Mouse (Mus musculus) heart, embryonic 10.5 days (tissue): ENCODE measurements around the gene Drc1. TPM values are rescaled to one million over a fixed set of nuclear protein-coding genes. Genes with fewer than 3 reads are reported as not detected.

ENCODE experiments used
- DNase-seq: peaks from one replicate; pipeline ENCODE4 v3.0.0-alpha.2; 2017; ENCODE audit warnings: low spot score
- H3K27ac ChIP-seq: fragments of 300-500 bp; sonication (generic); 2 replicates; pipeline ENCODE4 v1.5.1; 2016; ENCODE audit warnings: mild to moderate bottlenecking
- H3K27me3 ChIP-seq: fragments of 300-500 bp; sonication (generic); 2 replicates; pipeline ENCODE4 v1.6.1; 2016; ENCODE audit warnings: mild to moderate bottlenecking; ENCODE audit not compliant: poor library complexity, insufficient read depth, severe bottlenecking
- H3K36me3 ChIP-seq: fragments of 300-500 bp; sonication (generic); 2 replicates; pipeline ENCODE4 v1.6.1; 2016; ENCODE audit warnings: mild to moderate bottlenecking, moderate library complexity
- H3K4me1 ChIP-seq: fragments of 300-500 bp; sonication (generic); 2 replicates; pipeline ENCODE4 v1.6.1; 2016; ENCODE audit warnings: mild to moderate bottlenecking
- H3K4me3 ChIP-seq: fragments of 300-500 bp; sonication (generic); 2 replicates; pipeline ENCODE4 v1.5.1; 2016; ENCODE audit warnings: mild to moderate bottlenecking, moderate library complexity
- H3K9me3 ChIP-seq: fragments of 300-500 bp; sonication (generic); 2 replicates; pipeline ENCODE4 v1.6.1; 2016; ENCODE audit warnings: mild to moderate bottlenecking, moderate library complexity
- WGBS: fragments of 180-500 bp; shearing (Covaris S2); methylation state at CpG from one replicate; pipeline ENCODE4 v1.1.7; 2016; 5-methylcytosine and 5-hydroxymethylcytosine counted together
- polyA plus RNA-seq: library from polyadenylated mRNA; unstranded; fragments of >200 nt; fragmentation: Nextera tagmentation; extraction: Ambion mirVana; gene quantifications from 2 replicates; pipeline ENCODE4 v1.2.1, GENCODE M21; 2016

Drc1 gene
- polyA plus RNA-seq, 1 experiment from 2014 or later = 0.64 TPM

- Histone ChIP-seq H3K4me1 (0 out of 2 replicates have a peak, but pooled peaks cover 4% of the 10 kb centered on the region), H3K27ac (no peak overlapping the region), H3K27me3 (no peaks in the 10 kb centered on the region), H3K36me3 (peaks cover 73% of the 10 kb centered on the region), H3K4me3 (no peak overlapping the region), H3K9me3 (no peaks in the 10 kb centered on the region)
- 78% methylated on average over 12 of the region's 12 CpGs for WGBS
- DNase-seq = no peak
Measured at GRCm38 (mm10) chr5:30255567-30256354, 25.4 kb upstream of the Drc1 start.

DNA sequence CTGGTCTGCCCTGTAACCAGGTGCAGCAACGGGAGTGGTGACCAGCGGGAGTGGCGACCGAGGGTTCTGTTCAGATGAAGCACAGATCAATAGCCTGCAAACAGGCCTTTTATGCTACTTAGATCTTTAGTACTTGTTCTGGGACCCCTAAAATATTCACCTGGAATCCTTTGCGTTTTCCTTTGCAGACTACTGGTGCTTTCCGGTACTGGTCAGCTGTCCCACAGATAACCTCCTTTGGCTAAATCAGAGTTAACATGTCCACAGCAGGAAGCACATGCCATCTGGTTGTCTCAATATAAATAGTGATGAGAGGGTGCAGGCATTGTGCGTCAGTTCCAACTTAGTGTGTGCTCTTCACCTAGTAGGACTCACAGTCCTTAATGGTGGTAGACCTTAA is 22.4 kb upstream of the Drc1 start:
- no peaks in the 10 kb centered on the region for H3K27me3 ChIP-seq
- H3K36me3 ChIP-seq = peaks cover 69% of the 10 kb centered on the region
- H3K4me3 ChIP-seq = no peak overlapping the region
- 88% methylated on average over 7 of the region's 7 CpGs for WGBS
- no peaks in the 10 kb centered on the region for H3K4me1 ChIP-seq
- DNase-seq = no peak
- H3K9me3 ChIP-seq = no peaks in the 10 kb centered on the region
- H3K27ac ChIP-seq = no peak overlapping the region

GRCm38 (mm10) chr5:30270571-30271190 is 10.5 kb upstream of the Drc1 start:
- H3K4me1 ChIP-seq = no peaks in the 10 kb centered on the region
- H3K36me3 ChIP-seq = peaks cover 23% of the 10 kb centered on the region
- no peak overlapping the region for H3K4me3 ChIP-seq
- H3K27me3 ChIP-seq = no peaks in the 10 kb centered on the region
- H3K9me3 ChIP-seq = no peaks in the 10 kb centered on the region
- DNase-seq = no peak
- WGBS = 78% methylated on average over 11 of the region's 11 CpGs
- H3K27ac ChIP-seq = no peak overlapping the region

DNA sequence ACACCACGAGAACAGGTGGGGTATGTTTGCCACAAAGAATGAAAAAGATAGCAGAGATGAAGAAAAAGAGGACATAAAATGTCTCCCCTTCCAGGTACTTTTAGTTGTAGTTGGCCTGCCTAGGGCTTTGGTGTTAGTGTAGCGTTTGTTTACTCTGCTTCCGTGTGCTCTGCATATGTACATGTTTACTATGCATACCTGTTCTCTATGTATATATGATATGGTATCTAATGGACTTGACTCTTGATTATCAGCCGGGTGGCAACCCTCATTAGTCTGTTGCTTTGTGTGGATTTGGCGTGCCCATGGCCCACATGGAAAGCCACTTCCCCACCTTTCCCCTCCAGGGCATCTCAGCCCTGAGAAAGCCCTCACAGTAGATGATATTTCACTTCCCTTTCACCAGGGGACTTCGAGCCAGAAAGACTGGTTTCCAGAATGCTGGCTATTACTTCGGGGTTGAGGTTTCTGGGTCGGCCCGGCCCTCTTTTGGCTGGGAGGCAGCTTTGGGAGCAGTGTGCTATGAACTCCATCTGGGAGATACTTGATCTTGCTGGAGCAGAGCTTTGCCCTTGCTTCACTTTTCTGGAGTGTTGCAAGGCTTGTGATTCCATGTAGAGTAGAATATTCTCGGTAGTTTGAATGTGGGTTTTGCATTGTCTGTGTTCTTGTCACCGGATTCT is 9.4 kb upstream of the Drc1 start:
- H3K4me3 ChIP-seq = no peak overlapping the region
- H3K27me3 ChIP-seq = no peaks in the 10 kb centered on the region
- no peaks in the 10 kb centered on the region for H3K9me3 ChIP-seq
- no peaks in the 10 kb centered on the region for H3K4me1 ChIP-seq
- H3K36me3 ChIP-seq = peaks cover 13% of the 10 kb centered on the region
- no peak overlapping the region for H3K27ac ChIP-seq
- no peak for DNase-seq
- 87% methylated on average over 11 of the region's 11 CpGs for WGBS

DNA sequence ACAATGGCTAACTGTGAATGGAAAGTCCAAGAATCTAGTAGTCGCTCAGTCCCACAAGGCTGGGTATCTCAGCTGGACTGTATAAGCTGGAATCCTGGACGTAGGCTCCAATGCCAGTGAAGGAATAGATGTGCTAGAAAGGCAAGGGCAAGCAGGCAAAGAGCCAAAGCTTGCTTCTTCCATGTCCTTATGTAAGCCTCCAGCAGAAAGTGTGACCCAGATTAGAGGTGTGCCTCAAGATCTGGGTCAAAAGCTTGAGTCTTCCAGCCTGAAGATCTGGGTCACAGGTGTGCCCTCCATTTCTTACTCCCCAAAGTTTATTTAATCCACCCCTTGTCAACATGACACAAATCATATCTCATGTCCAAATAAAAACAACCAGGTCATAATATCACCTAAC is 4.8 kb upstream of the Drc1 start:
- H3K4me3 ChIP-seq = no peak overlapping the region
- WGBS = 87% methylated on average over 2 of the region's 2 CpGs
- no peaks in the 10 kb centered on the region for H3K36me3 ChIP-seq
- H3K9me3 ChIP-seq = no peaks in the 10 kb centered on the region
- H3K4me1 ChIP-seq = peaks cover 5% of the 10 kb centered on the region
- H3K27ac ChIP-seq = no peak overlapping the region
- no peaks in the 10 kb centered on the region for H3K27me3 ChIP-seq
- DNase-seq = no peak

DNA sequence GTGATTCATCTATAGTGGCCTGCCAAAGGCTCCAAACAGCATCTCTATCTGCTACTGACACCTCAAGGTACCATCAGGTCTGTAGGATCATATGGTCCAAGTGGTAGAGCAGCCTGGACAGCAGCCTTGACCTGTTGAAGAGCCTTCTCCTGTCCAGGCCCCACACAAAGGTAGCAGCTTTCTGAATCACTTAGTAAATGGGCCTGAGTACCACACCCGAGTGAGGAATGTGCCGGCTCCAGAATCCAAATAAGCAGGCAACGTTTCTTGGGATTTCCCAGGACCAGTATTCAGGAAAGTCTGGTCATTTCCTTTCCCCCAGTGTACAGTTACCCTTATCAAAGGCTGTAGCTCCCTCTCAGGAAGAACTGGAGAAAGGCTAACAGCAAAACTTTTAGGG is 2.2 kb upstream of the Drc1 start:
- WGBS = 57% methylated on average over 3 of the region's 3 CpGs
- no peak for DNase-seq
- Histone ChIP-seq H3K27me3 (peaks cover 4% of the 10 kb centered on the region; the same call in 1 of the 2 replicates), H3K36me3 (no peaks in the 10 kb centered on the region), H3K27ac (no peak overlapping the region), H3K4me1 (peaks cover 7% of the 10 kb centered on the region), H3K4me3 (no peak overlapping the region), H3K9me3 (no peaks in the 10 kb centered on the region)

DNA sequence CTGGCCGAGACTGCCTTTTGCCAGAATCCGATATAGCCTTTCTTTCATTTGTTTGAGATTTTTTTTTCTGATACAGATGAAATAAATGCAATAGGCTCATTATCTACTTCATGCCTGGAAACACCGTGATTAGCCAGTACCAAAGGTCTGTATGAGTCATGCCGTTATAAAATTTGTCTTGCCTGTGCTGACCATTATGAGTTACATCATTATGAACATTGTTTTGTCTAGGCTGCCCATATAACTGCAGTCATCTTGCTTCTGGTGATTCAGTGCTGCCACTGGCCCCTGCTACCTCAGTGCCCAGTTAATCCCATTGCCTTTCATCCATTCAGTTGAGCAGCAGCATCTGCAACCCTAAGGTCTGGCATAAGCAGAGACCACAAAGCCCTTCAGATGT is 1.7 kb upstream of the Drc1 start:
- Histone ChIP-seq H3K4me3 (no peak overlapping the region), H3K36me3 (no peaks in the 10 kb centered on the region), H3K27ac (no peak overlapping the region), H3K9me3 (no peaks in the 10 kb centered on the region), H3K4me1 (peaks cover 7% of the 10 kb centered on the region), H3K27me3 (peaks cover 4% of the 10 kb centered on the region; the same call in 1 of the 2 replicates)
- 80% methylated on average over 4 of the region's 4 CpGs for WGBS
- no peak for DNase-seq

GRCm38 (mm10) chr5:30280864-30281263 is 324 bp upstream of the Drc1 start:
- peaks cover 4% of the 10 kb centered on the region; the same call in 1 of the 2 replicates for H3K27me3 ChIP-seq
- no peak overlapping the region for H3K27ac ChIP-seq
- H3K4me1 ChIP-seq = peaks cover 7% of the 10 kb centered on the region
- peaks cover 5% of the 10 kb centered on the region; the same call in 1 of the 2 replicates for H3K9me3 ChIP-seq
- peak overlapping the region; percentile 59 for H3K4me3 ChIP-seq
- WGBS = 32% methylated on average over 9 of the region's 9 CpGs
- DNase-seq = no peak
- no peaks in the 10 kb centered on the region for H3K36me3 ChIP-seq

DNA sequence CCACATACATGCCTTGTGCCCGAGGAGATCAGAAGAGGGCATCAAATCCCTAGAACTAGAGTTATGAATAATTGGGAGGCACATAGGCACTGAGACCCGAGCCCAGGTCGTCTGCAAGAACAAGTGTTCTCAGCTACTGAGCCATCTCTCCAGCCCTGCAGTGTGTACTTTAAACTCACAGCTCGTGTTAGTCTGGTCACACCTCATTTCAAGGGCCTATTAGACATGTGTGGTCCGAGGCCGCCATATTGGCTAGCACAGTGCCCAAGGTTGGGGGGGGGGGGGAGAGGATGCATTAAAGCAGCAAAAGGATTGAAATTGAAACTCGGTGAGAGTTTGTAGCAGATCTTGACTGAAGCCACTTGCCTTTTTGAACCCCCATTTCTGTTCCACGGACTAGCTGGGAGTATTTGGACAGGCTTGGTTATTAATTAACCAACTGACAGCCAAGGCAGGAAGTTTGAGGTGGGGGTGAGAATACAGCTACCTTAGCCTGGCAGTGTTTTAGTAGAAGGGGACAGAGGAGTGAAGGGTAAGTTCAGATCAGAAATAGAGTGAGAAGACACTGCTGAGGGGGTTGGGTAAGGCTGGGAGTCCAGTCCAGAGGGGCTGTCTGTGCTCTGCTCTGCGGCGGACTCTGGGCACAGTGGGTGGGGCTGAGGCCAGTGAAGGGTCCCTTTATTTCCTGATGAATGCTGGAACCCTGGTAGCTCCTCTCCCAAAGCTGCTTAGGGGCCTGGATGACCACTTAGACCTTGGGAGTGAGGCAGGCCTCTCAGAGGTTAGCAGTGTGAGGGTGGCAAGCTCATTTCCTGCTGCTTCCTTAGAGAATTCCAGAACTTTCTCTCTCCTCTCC is 5.0 kb downstream of the Drc1 start:
- 83% methylated on average over 10 of the region's 10 CpGs for WGBS
- DNase-seq = no peak
- H3K4me1 ChIP-seq = peaks cover 12% of the 10 kb centered on the region
- peaks cover 5% of the 10 kb centered on the region; the same call in 1 of the 2 replicates for H3K9me3 ChIP-seq
- H3K36me3 ChIP-seq = no peaks in the 10 kb centered on the region
- peaks cover 4% of the 10 kb centered on the region; the same call in 1 of the 2 replicates for H3K27me3 ChIP-seq
- no peak overlapping the region for H3K27ac ChIP-seq
- H3K4me3 ChIP-seq = no peak overlapping the region

GRCm38 (mm10) chr5:30287106-30287882 is 6.1 kb downstream of the Drc1 start:
- Histone ChIP-seq H3K27me3 (no peaks in the 10 kb centered on the region), H3K9me3 (peaks cover 5% of the 10 kb centered on the region; the same call in 1 of the 2 replicates), H3K4me3 (no peak overlapping the region), H3K27ac (no peak overlapping the region), H3K4me1 (peaks cover 8% of the 10 kb centered on the region; the same call in 1 of the 2 replicates), H3K36me3 (no peaks in the 10 kb centered on the region)
- no peak for DNase-seq
- WGBS = 64% methylated on average over 9 of the region's 9 CpGs

GRCm38 (mm10) chr5:30340815-30341214 is 59.6 kb downstream of the Drc1 start:
- 81% methylated on average over 5 of the region's 5 CpGs for WGBS
- H3K27me3 ChIP-seq = peaks cover 15% of the 10 kb centered on the region
- H3K4me3 ChIP-seq = no peak overlapping the region

More at GRCm38 (mm10) chr5:30340815-30341214, 59.6 kb downstream of the Drc1 start:
- DNase-seq = no peak
- no peaks in the 10 kb centered on the region for H3K36me3 ChIP-seq
- H3K4me1 ChIP-seq = peaks cover 16% of the 10 kb centered on the region
- no peaks in the 10 kb centered on the region for H3K9me3 ChIP-seq
- H3K27ac ChIP-seq = no peak overlapping the region
